Mouse (Mus musculus) hindbrain, embryonic 12.5 days (tissue): Measurements from ENCODE around the gene Gm32802. TPM values are rescaled to one million over a fixed set of nuclear protein-coding genes. Genes with fewer than 3 reads are reported as not detected.
"Not testable (repeated sequence)": the region's sequence is repeated elsewhere in the genome, so short reads cannot be mapped to it uniquely, and the experiment has no call there.

Experiments
- ATAC-seq: fragments of 200-750 bp; cut with Nextera tagmentation; 2 replicates; pipeline ENCODE4 v1.8.0; 2017; ENCODE audit warnings: moderate TSS enrichment; ENCODE audit not compliant: low FRiP score
- H3K27ac ChIP-seq: fragments of 300-500 bp; sonication (generic); 2 replicates; pipeline ENCODE4 v1.5.1; 2016; ENCODE audit warnings: mild to moderate bottlenecking
- H3K27me3 ChIP-seq: fragments of 300-500 bp; sonication (generic); 2 replicates; pipeline ENCODE4 v1.6.1; 2016; ENCODE audit warnings: mild to moderate bottlenecking
- H3K36me3 ChIP-seq: fragments of 300-500 bp; sonication (generic); 2 replicates; pipeline ENCODE4 v1.6.1; 2016; ENCODE audit warnings: mild to moderate bottlenecking
- H3K4me1 ChIP-seq: fragments of 300-500 bp; sonication (generic); 2 replicates; pipeline ENCODE4 v1.6.1; 2016
- H3K4me2 ChIP-seq: fragments of 300-500 bp; sonication (generic); replicated peaks from 2 replicates; pipeline ENCODE4 v1.6.1; 2016; ENCODE audit warnings: mild to moderate bottlenecking
- H3K4me3 ChIP-seq: fragments of 300-500 bp; sonication (generic); 2 replicates; pipeline ENCODE4 v1.5.1; 2016; ENCODE audit warnings: mild to moderate bottlenecking
- H3K9ac ChIP-seq: fragments of 300-500 bp; sonication (generic); 2 replicates; pipeline ENCODE4 v1.6.1; 2016; ENCODE audit warnings: mild to moderate bottlenecking, moderate library complexity
- H3K9me3 ChIP-seq: fragments of 300-500 bp; sonication (generic); replicated peaks from 2 replicates; pipeline ENCODE4 v1.6.1; 2016; ENCODE audit warnings: mild to moderate bottlenecking
- WGBS: fragments of 180-500 bp; shearing (Covaris S2); methylation state at CpG from one replicate; pipeline ENCODE4 v1.1.7; 2016; 5-methylcytosine and 5-hydroxymethylcytosine counted together
- polyA plus RNA-seq: library from polyadenylated mRNA; unstranded; fragments of >200 nt; fragmentation: Nextera tagmentation; extraction: Ambion mirVana; gene quantifications from 2 replicates; pipeline ENCODE4 v1.2.1, GENCODE M21; 2016

Gene Gm32802
- polyA plus RNA-seq, 1 experiment from 2014 or later, result 0.10 TPM

DNA sequence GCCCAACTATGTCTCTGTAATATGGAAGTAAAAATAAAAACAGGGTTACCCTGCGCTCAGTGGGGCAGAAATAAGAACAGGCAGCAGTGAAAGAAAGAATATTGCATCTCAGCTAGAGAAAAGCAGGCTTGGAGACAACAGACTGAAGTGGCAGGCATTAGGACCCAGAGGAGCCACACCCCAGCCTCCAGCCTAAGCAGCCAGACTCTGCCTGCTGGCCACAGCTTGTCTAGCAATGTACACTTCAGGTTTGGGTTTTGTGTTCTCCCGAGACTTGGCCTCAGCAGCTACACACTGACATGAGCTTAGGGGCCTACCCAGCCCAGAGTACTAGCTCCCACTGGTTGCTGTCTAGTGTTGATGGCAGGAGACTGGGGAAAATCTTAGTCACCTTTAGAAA lies 43.6 kb downstream of the Gm32802 start:
- H3K4me3 ChIP-seq, H3K4me1 ChIP-seq, ATAC-seq, H3K9me3 ChIP-seq, H3K4me2 ChIP-seq, H3K27me3 ChIP-seq, H3K9ac ChIP-seq, H3K27ac ChIP-seq, H3K36me3 ChIP-seq: not testable (repeated sequence)
- 53% methylated on average over 2 of the region's 2 CpGs for WGBS

Other genes starting within 250 kb of the Gm32802 start
- 49.8 and 50.7 TPM in 2 replicates for gene Mdm1, start 116.9 kb upstream of the Gm32802 start, polyA plus RNA-seq
- not detected in 2 replicates for gene Il22, start 53.7 kb upstream of the Gm32802 start, polyA plus RNA-seq
- 0.10 and 0.21 TPM in 2 replicates for gene Gm32717, start 17.9 kb upstream of the Gm32802 start, polyA plus RNA-seq
- gene Iltifb, start 36.4 kb downstream of the Gm32802 start, polyA plus RNA-seq, result not detected in 2 replicates
- gene Gm9040, start 68.3 kb downstream of the Gm32802 start, polyA plus RNA-seq, result not detected in 2 replicates
- gene Gm9044, start 73.7 kb downstream of the Gm32802 start, polyA plus RNA-seq, result not detected in 2 replicates
- gene Gm9045, start 79.1 kb downstream of the Gm32802 start, polyA plus RNA-seq, result 0.16 TPM in 1 of 2 replicates, not detected in the other
- not detected in 2 replicates for gene Gm9046, start 84.6 kb downstream of the Gm32802 start, polyA plus RNA-seq
- not detected in 2 replicates for gene Gm9048, start 90.0 kb downstream of the Gm32802 start, polyA plus RNA-seq
- 0.16 TPM in 1 of 2 replicates, not detected in the other for gene Gm9049, start 95.4 kb downstream of the Gm32802 start, polyA plus RNA-seq
- not detected in 2 replicates for gene Ifng, start 182.4 kb downstream of the Gm32802 start, polyA plus RNA-seq